Mouse (Mus musculus) embryonic stem cell, embryonic (primary cell): ENCODE measurements at regions not wholly inside any gene's neighbourhood (a gene's known extent, or its start where the extent isn't known, plus 50 kb on each side); places are given as distances from the start of the nearest gene placed in this dataset.

Experiments used
- CTCF ChIA-PET, 4 experiments: fragments of 300-600 bp in 2 of 4; fragments of 350-600 bp in 2 of 4; sonication (Branson Sonifier 250); formaldehyde crosslinking; loops; one replicate each; lab custom pipeline; 2022; ENCODE audit warnings: inconsistent platforms in 2 of 4; lab: Charles Lee
- POLR2A ChIA-PET, 4 experiments: fragments of 300-600 bp in 2 of 4; fragments of 350-600 bp in 2 of 4; sonication (Branson Sonifier 250); formaldehyde crosslinking; loops; one replicate each; lab custom pipeline; 2022; ENCODE audit warnings: antibody characterized with exemption in 4 of 4, inconsistent platforms in 1 of 4; lab: Charles Lee

DNA sequence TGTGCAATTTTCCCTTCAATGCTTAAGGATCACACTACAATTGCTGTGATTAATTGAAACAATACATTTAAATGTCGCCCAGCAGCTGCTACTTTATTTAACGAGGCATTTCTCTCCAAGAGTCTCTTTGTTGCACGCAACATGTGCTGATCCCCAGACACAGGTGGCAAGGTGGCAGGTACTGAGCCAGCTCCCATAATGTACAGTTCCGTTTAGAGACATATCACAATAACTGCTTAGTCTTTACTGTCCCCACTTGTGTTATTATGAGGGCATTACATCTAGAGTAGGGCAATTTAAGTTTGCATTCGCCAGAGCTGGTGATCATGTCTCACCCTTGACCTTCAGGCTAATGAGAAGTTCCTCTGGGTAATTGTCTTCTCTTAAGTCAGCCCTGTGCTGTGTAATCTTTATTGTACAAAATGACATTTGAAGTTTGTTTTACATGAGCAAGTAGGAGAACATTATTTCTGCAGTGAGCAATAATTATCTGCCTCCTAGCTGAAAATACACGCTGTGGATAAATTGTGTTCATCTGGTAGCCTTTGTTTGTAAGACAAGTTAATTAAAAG lies 1005.7 kb upstream of the Nudt12 start:
- ChIA-PET CTCF (no interaction called here), POLR2A (no interaction called here)

GRCm38 (mm10) chr17:59997952-59998351 lies 984.8 kb upstream of the Nudt12 start:
- ChIA-PET POLR2A (no interaction called here), CTCF (interaction anchor here in 1 of 4 experiments (0.6 kb wide), 1 partner anchor 64 kb away, joined by 3 read pairs; no protein-coding TSS in a partner anchor)

GRCm38 (mm10) chr17:59979325-59979880 lies 966.2 kb upstream of the Nudt12 start:
- ChIA-PET POLR2A (no interaction called here), CTCF (no interaction called here)

DNA sequence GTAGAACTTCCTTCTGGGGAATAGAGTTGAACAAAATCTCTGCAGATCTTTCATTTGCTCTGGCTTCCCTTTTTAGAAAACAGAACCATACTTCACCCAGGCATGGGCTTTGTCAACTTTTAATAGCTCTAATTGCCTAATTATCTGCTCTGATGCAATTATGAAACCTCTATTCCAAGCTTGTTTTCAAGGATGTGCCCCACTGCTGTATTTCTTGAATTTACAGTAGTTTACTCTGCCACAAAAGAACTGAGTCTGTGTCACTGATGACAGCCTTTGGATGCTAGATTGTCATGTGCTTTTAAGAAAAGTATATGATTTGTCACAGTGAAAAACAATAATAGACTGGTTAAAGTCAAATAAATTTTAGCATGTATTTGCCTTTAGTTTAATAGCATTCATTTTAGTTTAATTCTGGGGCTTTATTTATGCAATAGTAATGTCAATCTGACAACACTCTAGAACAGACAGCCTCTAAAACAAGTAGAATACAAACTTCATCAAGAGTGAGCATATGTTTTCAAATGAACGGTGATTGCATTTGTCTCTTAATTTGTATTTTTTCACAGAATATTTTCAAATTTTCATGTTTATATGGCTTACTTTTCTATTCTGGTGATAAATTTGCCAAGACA lies 964.1 kb upstream of the Nudt12 start:
- ChIA-PET CTCF (no interaction called here), POLR2A (no interaction called here)

DNA sequence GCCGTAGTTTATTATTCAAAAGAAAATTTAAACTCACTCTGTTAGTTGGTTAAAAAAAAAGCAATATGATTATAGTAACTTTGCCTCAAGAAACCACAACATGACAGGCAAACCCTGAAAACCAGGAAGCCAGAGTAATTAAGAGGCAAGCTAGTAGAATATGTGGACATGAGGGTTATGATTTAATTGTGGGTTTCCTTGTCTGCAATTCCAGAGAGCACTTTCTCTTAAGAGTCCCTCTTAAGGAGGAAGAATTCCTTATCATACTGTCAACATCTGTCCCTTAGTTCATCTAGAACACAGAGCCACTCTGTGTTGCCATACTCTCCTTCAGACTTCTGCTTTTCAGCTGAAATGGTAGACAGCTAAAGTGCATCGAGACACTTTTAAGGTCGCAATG lies 954.2 kb upstream of the Nudt12 start:
- ChIA-PET CTCF (no interaction called here), POLR2A (no interaction called here)

DNA sequence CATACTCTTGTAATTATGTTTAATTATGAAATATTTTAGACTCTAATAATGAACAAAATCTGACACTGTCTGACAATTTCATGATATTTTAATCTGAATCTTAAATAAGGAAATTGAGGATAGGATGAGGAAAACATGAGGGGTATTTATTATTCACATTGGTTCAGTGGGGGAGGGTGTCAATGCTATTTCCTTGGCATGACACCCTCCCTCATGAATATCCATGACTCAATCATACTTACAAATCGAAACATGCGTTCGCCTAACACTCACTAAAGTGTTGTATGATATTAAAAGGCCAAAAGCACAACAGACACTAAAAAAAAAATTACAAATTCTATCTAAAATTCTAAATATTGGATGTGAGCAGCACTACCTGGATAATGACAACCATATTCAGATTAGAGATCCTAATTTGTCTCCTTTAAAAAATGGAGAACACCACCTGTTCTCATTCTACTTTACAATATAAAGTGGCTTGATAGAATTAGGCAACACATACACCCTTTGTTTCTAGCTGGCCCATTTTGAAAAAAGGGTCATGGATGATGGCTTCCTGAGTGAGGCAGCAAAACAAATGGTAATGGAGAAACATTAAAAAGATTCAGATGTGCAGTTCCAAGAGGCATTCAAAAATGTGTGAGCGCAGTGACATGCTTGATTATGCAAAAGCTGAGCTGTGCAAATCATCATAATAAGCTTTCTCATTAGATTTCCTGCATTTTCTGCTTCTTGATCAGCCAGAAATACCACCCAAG lies 942.3 kb upstream of the Nudt12 start:
- CTCF ChIA-PET, result no interaction called here
- POLR2A ChIA-PET, result no interaction called here

DNA sequence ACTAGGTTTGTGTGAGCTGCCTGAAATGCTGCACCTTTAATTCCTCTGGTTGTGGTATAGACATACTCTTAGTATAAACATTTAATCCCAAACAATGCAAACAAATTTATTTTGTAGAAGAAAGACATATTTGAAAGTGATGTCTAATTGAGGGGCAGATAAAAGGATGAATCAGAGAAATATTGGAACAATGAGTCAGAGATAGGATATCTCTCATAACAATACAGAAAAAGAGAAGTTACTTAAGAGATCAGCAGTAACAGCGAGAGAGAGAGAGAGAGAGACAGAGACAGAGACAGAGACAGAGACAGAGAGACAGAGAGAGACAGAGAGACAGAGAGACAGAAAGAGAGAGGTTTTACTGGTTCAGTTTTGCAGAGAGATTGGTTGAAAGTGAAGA lies 933.3 kb upstream of the Nudt12 start:
- ChIA-PET POLR2A (no interaction called here), CTCF (no interaction called here)

- ChIA-PET CTCF (no interaction called here), POLR2A (no interaction called here)
Measured at GRCm38 (mm10) chr17:59904395-59904794, 891.2 kb upstream of the Nudt12 start.

DNA sequence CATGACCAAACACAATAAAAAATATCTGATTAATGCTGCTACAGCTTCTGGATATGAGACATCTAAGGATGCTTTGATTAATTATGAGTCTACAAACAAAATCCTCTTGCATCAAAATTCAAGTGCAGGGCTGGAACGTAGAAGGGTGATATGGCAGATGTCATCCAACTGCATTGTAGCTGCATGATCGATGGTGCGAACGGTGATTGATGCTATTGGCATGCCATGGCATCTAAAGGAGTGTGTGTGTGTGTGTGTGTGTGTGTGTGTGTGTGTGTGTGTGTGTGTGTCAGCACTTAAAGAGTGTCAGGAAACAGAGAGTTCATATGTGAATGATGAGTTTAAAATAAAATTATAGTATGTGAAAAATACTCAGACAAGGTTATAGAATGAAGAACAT lies 864.6 kb upstream of the Nudt12 start:
- CTCF ChIA-PET, result no interaction called here

DNA sequence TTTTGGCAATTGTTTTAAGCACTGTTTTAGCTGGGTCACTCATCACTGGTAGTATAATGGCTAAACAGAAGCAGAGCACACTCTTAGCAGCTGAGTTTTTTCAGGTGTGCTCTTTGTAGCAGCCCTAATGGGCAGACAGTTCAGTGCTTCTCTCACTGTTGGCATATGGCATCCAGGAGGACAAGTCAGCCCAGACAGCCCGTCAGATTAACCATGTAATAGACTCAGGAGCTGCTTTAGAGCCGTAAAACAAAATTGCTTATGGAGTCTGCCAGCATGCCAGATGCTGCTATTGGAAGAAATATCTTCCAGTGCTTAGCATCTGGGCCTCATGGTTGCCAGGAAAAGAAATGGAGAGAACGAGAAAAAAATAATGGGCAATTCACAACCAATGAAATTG lies 835.7 kb upstream of the Nudt12 start:
- POLR2A ChIA-PET, result no interaction called here
- CTCF ChIA-PET, result no interaction called here

More for the DNA sequence above, 864.6 kb upstream of the Nudt12 start:
- POLR2A ChIA-PET, result interaction anchor here in 1 of 4 experiments (0.6 kb wide), 1 partner anchor 79 kb away, joined by 5 read pairs; no protein-coding TSS in a partner anchor

GRCm38 (mm10) chr17:59845261-59845819 lies 832.2 kb upstream of the Nudt12 start:
- ChIA-PET CTCF (no interaction called here), POLR2A (no interaction called here)

DNA sequence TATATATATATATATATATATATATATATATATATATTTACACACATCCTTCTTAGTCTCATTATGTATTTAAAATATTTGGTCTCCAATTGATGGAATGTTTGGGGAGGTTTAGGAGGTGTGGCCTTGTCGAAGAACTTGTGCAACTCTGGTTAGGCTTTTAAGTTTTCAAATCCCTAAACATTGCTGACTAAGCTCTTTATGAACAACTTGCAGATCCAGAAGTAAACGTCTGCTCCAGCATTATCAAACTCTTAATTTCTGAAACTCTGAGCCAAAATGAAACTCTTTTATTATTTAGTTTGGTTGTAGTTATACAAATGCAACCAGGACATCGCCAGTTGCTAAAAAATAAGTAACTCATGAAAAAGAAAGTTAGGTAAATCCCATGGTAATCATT lies 792.7 kb upstream of the Nudt12 start:
- POLR2A ChIA-PET, result no interaction called here
- CTCF ChIA-PET, result no interaction called here

DNA sequence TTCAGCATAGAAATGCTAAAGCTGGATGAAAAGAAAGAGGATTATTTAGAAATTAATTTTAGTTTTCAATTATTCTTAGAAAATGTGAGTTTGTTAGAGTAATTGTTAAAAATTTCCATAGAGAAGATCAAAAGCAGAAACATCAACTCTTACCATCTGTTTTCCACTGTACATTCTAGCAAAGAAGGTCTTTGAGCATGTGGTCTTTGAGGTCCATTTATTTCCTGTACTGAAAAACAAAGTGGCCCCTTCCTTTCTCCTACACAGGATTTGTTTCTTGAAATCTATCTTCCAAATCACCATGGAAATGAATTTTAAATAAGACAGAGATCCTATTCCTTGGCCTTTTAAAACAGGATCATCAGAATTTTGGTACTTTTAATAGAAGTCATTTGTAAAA lies 780.3 kb upstream of the Nudt12 start:
- ChIA-PET CTCF (no interaction called here), POLR2A (no interaction called here)

DNA sequence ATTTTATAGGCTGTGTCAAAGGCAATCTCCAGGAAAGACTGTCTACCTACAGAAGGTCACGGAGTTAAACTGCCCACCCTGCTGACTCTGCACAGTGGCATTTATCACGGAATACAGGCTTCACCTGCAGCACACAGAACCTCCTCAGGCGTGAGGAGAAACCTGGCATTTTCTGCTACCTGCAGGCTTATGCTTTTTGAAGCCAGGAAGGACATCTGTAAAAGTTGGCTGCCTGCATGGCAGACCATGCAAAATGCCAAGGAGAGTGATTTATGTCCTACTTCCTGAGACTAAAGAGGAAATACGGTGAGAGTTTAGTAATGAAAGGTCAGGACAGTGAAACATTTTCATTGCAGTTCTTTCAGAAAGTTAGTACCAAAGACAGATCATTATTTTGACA lies 779.6 kb upstream of the Nudt12 start:
- ChIA-PET CTCF (no interaction called here), POLR2A (no interaction called here)

DNA sequence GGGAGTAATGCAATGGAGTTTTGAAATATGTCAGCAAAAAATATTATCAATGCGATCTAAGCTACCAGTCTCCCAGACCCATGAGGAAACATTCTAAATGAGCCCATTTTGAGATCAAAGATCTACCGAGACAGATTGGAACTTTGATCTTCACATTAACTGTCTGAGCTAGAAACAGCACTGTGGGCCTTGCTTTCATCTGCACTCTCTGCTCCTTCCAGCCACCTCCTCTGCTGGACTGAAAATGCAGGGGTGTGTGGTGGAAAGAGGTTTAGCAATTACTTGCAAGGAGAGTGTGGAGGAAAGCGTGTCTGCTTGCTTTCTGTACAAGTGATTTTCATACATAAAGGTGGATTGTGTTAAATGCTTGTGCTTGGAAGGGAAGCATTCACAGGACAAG lies 760.9 kb upstream of the Nudt12 start:
- ChIA-PET POLR2A (no interaction called here), CTCF (no interaction called here)

DNA sequence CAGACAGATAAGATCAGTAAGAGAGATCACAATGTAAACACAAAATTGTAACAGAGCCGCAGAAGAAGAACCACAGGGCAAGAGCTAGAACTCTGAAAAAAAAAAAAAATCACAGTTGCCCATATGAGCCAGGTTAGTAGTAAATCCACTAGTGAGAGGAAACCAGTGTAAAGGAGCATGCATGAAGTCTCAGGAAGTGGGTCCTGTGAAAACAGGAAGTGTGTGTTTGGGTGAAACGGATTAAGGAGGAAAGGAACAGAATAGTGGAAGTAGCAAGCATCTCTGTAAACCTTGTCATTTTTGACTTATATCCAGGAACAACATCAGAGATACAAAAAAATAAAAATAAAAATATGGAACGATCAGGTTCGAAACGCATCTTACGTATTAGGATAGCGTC lies 753.4 kb upstream of the Nudt12 start:
- POLR2A ChIA-PET, result no interaction called here

GRCm38 (mm10) chr17:59764486-59764885 lies 751.3 kb upstream of the Nudt12 start:
- CTCF ChIA-PET, result no interaction called here
- POLR2A ChIA-PET, result no interaction called here

More for the DNA sequence above, 753.4 kb upstream of the Nudt12 start:
- CTCF ChIA-PET, result no interaction called here

DNA sequence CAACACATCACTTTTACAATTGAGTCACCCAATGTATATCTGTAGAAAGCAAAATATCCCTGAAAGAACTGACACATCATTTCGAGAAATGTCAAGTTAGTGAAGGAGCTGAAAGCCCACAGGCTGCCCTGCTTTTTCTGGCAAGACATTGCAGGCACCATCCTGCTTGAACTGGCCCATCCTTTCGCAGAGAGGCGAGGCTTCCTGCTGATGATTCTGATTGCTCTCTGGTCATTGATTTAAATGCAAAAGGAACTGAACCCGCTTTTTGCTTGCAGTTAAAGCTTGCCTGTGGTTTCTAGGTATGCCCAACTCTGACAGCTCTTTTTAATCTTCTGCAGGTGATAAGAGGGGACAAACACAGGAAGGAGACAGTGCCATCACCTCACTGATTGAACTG lies 748.9 kb upstream of the Nudt12 start:
- CTCF ChIA-PET, result no interaction called here
- POLR2A ChIA-PET, result no interaction called here

DNA sequence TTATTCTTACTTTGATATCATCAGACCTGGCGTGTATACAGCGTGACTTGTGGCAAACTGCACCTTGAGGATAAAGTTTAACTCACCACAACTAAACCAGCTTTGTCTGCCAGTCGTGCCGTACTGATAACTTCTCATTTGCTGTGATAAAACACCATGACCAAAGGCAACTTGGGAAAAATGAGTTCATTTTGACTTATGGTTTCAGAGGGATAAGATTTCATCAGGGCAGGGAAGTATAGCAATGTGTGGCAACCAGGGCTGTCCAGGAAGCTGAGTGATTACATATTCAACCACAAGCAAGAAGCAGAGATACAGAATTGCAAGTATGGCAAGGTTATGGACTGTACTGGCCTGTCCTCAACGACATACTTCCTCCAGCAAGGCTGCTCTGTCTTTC lies 747.7 kb upstream of the Nudt12 start:
- ChIA-PET POLR2A (no interaction called here), CTCF (no interaction called here)

DNA sequence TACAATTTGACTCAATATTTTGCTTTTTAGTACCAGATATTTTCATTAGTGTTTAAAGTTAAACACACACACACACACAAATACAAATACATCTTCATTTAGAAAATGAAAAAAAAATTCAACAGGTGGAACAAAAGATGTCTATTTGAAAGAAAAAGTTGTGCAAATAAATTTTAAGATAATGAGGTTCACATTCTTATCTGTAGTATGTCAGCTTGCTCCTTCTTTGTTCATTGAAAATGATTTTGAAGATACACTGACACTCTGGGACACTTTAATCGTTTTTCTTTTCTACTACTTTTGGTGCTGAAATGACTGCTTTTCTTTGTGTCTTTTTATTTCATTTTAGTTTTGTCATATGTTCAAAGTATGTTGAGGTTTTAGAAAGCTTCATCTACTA lies 732.9 kb upstream of the Nudt12 start:
- POLR2A ChIA-PET, result no interaction called here

More for the DNA sequence above, 732.9 kb upstream of the Nudt12 start:
- CTCF ChIA-PET, result no interaction called here
